Mouse (Mus musculus): Measurements from ENCODE around the gene Fut2.

DNA sequence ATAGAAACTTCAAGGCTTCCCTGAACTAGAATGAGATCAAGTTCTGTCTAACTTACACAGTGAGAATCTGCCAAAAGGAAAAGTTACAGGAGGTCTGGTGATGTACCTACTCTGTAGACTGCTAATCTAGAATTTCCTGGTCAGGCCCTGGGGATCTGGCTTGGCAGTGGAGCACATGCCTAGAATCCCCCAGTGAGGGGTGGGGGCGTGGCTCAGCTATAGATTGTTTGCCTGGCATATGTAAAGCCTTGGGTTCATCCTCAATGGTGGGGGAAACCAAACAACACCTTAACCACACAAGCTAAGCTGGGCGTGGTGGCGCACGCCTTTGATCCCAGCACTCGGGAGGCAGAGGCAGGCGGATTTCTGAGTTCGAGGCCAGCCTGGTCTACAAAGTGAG, 31.7 kb upstream of the Fut2 start:
- TF ChIP-seq CTCF (IDR thresholded peaks at IDR 0.05; ENCODE audit: borderline replicate concordance, insufficient read depth, low read length) (no peak), POLR2A (IDR thresholded peaks at IDR 0.05; ENCODE audit: low read depth, low read length) (no peak)
